Comparison of ENCODE assay signal across 18 mouse cellular contexts in the genomic region with DNA sequence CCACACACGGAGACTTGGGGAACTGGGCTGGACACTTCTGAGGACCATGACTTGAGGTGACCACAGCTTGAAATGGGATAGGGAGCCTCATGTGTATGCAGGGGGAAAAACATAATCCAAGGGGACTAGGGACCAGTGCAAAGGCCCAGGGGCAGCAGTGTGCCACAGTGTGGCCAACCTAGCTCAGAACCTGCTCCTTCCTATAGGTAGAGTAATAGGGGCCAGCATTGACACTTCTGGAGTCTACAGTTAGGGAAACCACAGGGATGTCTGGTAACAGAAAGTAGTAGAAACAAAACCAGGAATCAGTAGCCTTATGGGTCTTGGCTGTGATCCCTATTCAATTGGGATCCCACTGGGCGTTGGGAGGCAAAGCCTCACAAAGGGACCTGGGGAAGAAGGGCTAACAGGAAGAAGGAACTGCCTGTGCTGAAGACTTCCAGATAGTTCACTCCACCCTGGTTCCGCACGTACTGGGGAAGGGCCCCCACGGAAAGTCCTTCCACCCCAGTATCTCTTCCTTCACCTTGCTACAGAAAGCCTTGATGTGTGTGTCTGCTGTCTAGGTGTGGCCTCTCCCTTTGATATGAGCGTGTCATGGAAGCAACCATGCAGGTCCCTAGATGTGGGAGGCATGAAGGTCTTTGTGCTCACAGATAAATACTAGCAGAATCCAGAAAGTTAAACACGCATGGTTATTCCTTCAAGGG. TPM values are rescaled to one million over a fixed set of nuclear protein-coding genes. Genes with fewer than 3 reads are reported as not detected.
A peak's percentile ranks its signal among the peaks of the same experiment; 100 is the strongest.
DNase-seq lines count a peak whose midpoint lies in the region; ATAC-seq and TF ChIP-seq lines count a peak whose summit lies in the region.
"Had no signal": no experiment of that assay in that cellular context is flagged by ENCODE, and none has a peak within 500 bp of the region (broad histone marks: within the 10 kb centered on the region; RNA-seq: fewer than 3 reads in every experiment).

No protein-coding gene starts in this region.

- peaks cover 45% of the 10 kb centered on the region for H3K36me3 ChIP-seq in megakaryocyte, embryonic 14.5 days (replicated peaks; ENCODE audit: low read length)
- peaks cover 48% of the 10 kb centered on the region for H3K36me3 ChIP-seq in embryonic facial prominence, embryonic 10.5 days (replicated peaks)
- H3K36me3 ChIP-seq in myocyte (ENCODE audit: control insufficient read depth, insufficient read depth) = peaks cover 4% of the 10 kb centered on the region
- peaks cover 42% of the 10 kb centered on the region for H3K36me3 ChIP-seq in kidney, embryonic 15.5 days

- H3K27ac ChIP-seq in embryonic facial prominence, embryonic 10.5 days (replicated peaks) = 0 out of 2 replicates have a peak overlapping the region, but pooled peaks have one; percentile 4
- no peak overlapping the region for H3K27ac ChIP-seq in kidney, embryonic 15.5 days
- H3K27ac ChIP-seq: hindbrain, embryonic 14.5 days; macrophage had no signal

- no peak overlapping the region for H3ac ChIP-seq in myocyte (ENCODE audit: control insufficient read depth, insufficient read length)

- no peak for ATAC-seq in megakaryocyte, adult 5-6 weeks (ENCODE audit: poor library complexity, severe bottlenecking)
- ATAC-seq in kidney, embryonic 15.5 days (replicated peaks; ENCODE audit: low FRiP score) = no peak
- ATAC-seq: CD4-positive, CD25-positive, alpha-beta regulatory T cell, adult 4 months; intestine, embryonic 16.5 days had no signal

- H3K9me3 ChIP-seq in megakaryocyte, embryonic 14.5 days = no peaks in the 10 kb centered on the region
- no peaks in the 10 kb centered on the region for H3K9me3 ChIP-seq in embryonic facial prominence, embryonic 10.5 days
- H3K9me3 ChIP-seq in kidney, embryonic 15.5 days (replicated peaks) = no peaks in the 10 kb centered on the region
- H3K9me3 ChIP-seq: embryonic facial prominence, embryonic 13.5 days; G1E; lung, embryonic 15.5 days; midbrain, embryonic 15.5 days had no signal

- DNase-seq in embryonic facial prominence, embryonic 10.5 days (ENCODE audit: low spot score) = no peak
- DNase-seq in liver = peak; percentile 64
- no peak for DNase-seq in thymus, postnatal 25 days
- DNase-seq: gastrocnemius, postnatal 14 days; heart, postnatal 10 days; layer of hippocampus, postnatal 36 days had no signal

- H3K4me1 ChIP-seq in megakaryocyte, embryonic 14.5 days = peaks cover 55% of the 10 kb centered on the region
- H3K4me1 ChIP-seq in embryonic facial prominence, embryonic 10.5 days = peaks cover 27% of the 10 kb centered on the region
- peaks cover 23% of the 10 kb centered on the region for H3K4me1 ChIP-seq in kidney, embryonic 15.5 days

- WGBS in embryonic facial prominence, embryonic 10.5 days = 83% methylated on average over 7 of the region's 7 CpGs
- 82% methylated on average over 7 of the region's 7 CpGs for WGBS in kidney, embryonic 15.5 days

- H3K9ac ChIP-seq in kidney, embryonic 15.5 days = no peak overlapping the region

- peak overlapping the region; percentile 95 for H3K4me3 ChIP-seq in megakaryocyte, embryonic 14.5 days (replicated peaks)
- 0 out of 2 replicates have a peak overlapping the region, but pooled peaks have one; percentile 94 for H3K4me3 ChIP-seq in embryonic facial prominence, embryonic 10.5 days
- H3K4me3 ChIP-seq in myocyte = peak overlapping the region; percentile 68
- no peak overlapping the region for H3K4me3 ChIP-seq in kidney, embryonic 15.5 days (replicated peaks)

- no peaks in the 10 kb centered on the region for H3K27me3 ChIP-seq in megakaryocyte, embryonic 14.5 days (replicated peaks)
- H3K27me3 ChIP-seq in embryonic facial prominence, embryonic 10.5 days (replicated peaks; ENCODE audit: low read depth, poor library complexity, severe bottlenecking) = no peaks in the 10 kb centered on the region
- H3K27me3 ChIP-seq in myocyte (ENCODE audit: control insufficient read depth, insufficient read depth, insufficient read length) = no peaks in the 10 kb centered on the region
- no peaks in the 10 kb centered on the region for H3K27me3 ChIP-seq in kidney, embryonic 15.5 days
- H3K27me3 ChIP-seq: embryonic facial prominence, embryonic 13.5 days; lung, embryonic 15.5 days; midbrain, embryonic 15.5 days had no signal

- TF ChIP-seq POLR2A in myocyte (IDR thresholded peaks at IDR 0.05; ENCODE audit: insufficient read length, low read depth) = no peak

- H3K4me2 ChIP-seq in myocyte (ENCODE audit: low read depth) = no peak overlapping the region
- H3K4me2 ChIP-seq in kidney, embryonic 15.5 days = no peak overlapping the region

- H3K79me2 ChIP-seq in myocyte (ENCODE audit: control insufficient read depth, insufficient read depth) = peaks cover 23% of the 10 kb centered on the region

TF ChIP-seq in myocyte, 11 proteins besides CTCF, POLR2A, EP300 and RAD21:
- TF ChIP-seq MYOG (IDR thresholded peaks at IDR 0.05; ENCODE audit: control insufficient read depth in 1 of 3, insufficient read depth in 1 of 3, insufficient read length in 2 of 3, low read depth in 2 of 3) (no peak), E2F4 (IDR thresholded peaks at IDR 0.05; ENCODE audit: insufficient read depth) (no peak), TCF12 (IDR thresholded peaks at IDR 0.05; ENCODE audit: insufficient read depth, poor library complexity, severe bottlenecking) (no peak), CEBPB (IDR thresholded peaks at IDR 0.05; ENCODE audit: insufficient read depth, poor library complexity, severe bottlenecking) (no peak)

RNA-seq across cellular contexts. Expression of a gene that starts 1.2 kb away (rescaled TPM):
- polyA plus RNA-seq in megakaryocyte, embryonic 14.5 days (2012; ENCODE audit: insufficient read depth, low replicate concordance) = 7.8 and 56.8 TPM in 2 replicates
- total RNA-seq in megakaryocyte, adult 5-6 weeks (2015) = 7.0 and 8.2 TPM in 2 replicates
- total RNA-seq in megakaryocyte, adult 5-6 weeks (2017) = 20.4 and 21.6 TPM in 2 replicates
- polyA plus RNA-seq in embryonic facial prominence, embryonic 10.5 days (2016; fragmentation: Nextera tagmentation; extraction: Ambion mirVana) = 42.2 and 46.0 TPM in 2 replicates
- polyA plus RNA-seq in myocyte (2012; fragmentation: generic; extraction: Trizol) = 37.1 TPM
- 41.6 and 42.8 TPM in 2 replicates for polyA plus RNA-seq in kidney, embryonic 15.5 days (2015; fragmentation: Nextera tagmentation; extraction: Ambion mirVana)

RNA-seq across cellular contexts. Expression of a gene that starts 11.2 kb away (rescaled TPM):
- polyA plus RNA-seq in megakaryocyte, embryonic 14.5 days (2012; ENCODE audit: insufficient read depth, low replicate concordance) = 18.5 and 24.0 TPM in 2 replicates
- total RNA-seq in megakaryocyte, adult 5-6 weeks (2015) = 80.0 and 87.2 TPM in 2 replicates
- total RNA-seq in megakaryocyte, adult 5-6 weeks (2017) = 30.1 and 47.3 TPM in 2 replicates
- polyA plus RNA-seq in embryonic facial prominence, embryonic 10.5 days (2016; fragmentation: Nextera tagmentation; extraction: Ambion mirVana) = 57.1 and 67.5 TPM in 2 replicates
- 22.0 TPM for polyA plus RNA-seq in myocyte (2012; fragmentation: generic; extraction: Trizol)
- 45.0 and 47.5 TPM in 2 replicates for polyA plus RNA-seq in kidney, embryonic 15.5 days (2015; fragmentation: Nextera tagmentation; extraction: Ambion mirVana)

RNA-seq across cellular contexts. Expression of a gene that starts 28.2 kb away (rescaled TPM):
- 46.2 and 157 TPM in 2 replicates for polyA plus RNA-seq in megakaryocyte, embryonic 14.5 days (2012; ENCODE audit: insufficient read depth, low replicate concordance)
- 19.3 and 24.1 TPM in 2 replicates for total RNA-seq in megakaryocyte, adult 5-6 weeks (2015)
- 7.6 and 10.0 TPM in 2 replicates for total RNA-seq in megakaryocyte, adult 5-6 weeks (2017)
- polyA plus RNA-seq in embryonic facial prominence, embryonic 10.5 days (2016; fragmentation: Nextera tagmentation; extraction: Ambion mirVana) = 25.6 and 27.4 TPM in 2 replicates
- 23.9 TPM for polyA plus RNA-seq in myocyte (2012; fragmentation: generic; extraction: Trizol)
- polyA plus RNA-seq in kidney, embryonic 15.5 days (2015; fragmentation: Nextera tagmentation; extraction: Ambion mirVana) = 16.2 and 19.3 TPM in 2 replicates

RNA-seq across cellular contexts. Expression of a gene that starts 57.9 kb away (rescaled TPM):
- 36.6 and 64.3 TPM in 2 replicates for polyA plus RNA-seq in megakaryocyte, embryonic 14.5 days (2012; ENCODE audit: insufficient read depth, low replicate concordance)
- 26.9 and 29.5 TPM in 2 replicates for total RNA-seq in megakaryocyte, adult 5-6 weeks (2015)
- 20.3 and 33.5 TPM in 2 replicates for total RNA-seq in megakaryocyte, adult 5-6 weeks (2017)
- 27.2 and 32.3 TPM in 2 replicates for polyA plus RNA-seq in embryonic facial prominence, embryonic 10.5 days (2016; fragmentation: Nextera tagmentation; extraction: Ambion mirVana)
- polyA plus RNA-seq in myocyte (2012; fragmentation: generic; extraction: Trizol) = 24.2 TPM
- 31.5 and 35.8 TPM in 2 replicates for polyA plus RNA-seq in kidney, embryonic 15.5 days (2015; fragmentation: Nextera tagmentation; extraction: Ambion mirVana)

RNA-seq across cellular contexts. Expression of a gene that starts 58.1 kb away (rescaled TPM):
- polyA plus RNA-seq in megakaryocyte, embryonic 14.5 days (2012; ENCODE audit: insufficient read depth, low replicate concordance) = 1.2 and 1.3 TPM in 2 replicates
- total RNA-seq in megakaryocyte, adult 5-6 weeks (2015) = 22.7 and 24.7 TPM in 2 replicates
- total RNA-seq in megakaryocyte, adult 5-6 weeks (2017) = 22.1 and 24.0 TPM in 2 replicates
- polyA plus RNA-seq in embryonic facial prominence, embryonic 10.5 days (2016; fragmentation: Nextera tagmentation; extraction: Ambion mirVana) = 40.4 and 44.0 TPM in 2 replicates
- polyA plus RNA-seq in myocyte (2012; fragmentation: generic; extraction: Trizol) = 6.2 TPM
- 36.3 and 36.8 TPM in 2 replicates for polyA plus RNA-seq in kidney, embryonic 15.5 days (2015; fragmentation: Nextera tagmentation; extraction: Ambion mirVana)
